Mouse (Mus musculus) neural tube, embryonic 11.5 days (tissue): ENCODE data around the gene Acyp1. TPM values are rescaled to one million over a fixed set of nuclear protein-coding genes. Genes with fewer than 3 reads are reported as not detected.

Experiments used
- ATAC-seq: fragments of 200-750 bp; cut with Nextera tagmentation; 2 replicates; pipeline ENCODE4 v1.8.0; 2017; ENCODE audit warnings: moderate number of reproducible peaks, mild to moderate bottlenecking, moderate TSS enrichment, moderate library complexity; ENCODE audit not compliant: insufficient read depth, low FRiP score, low TSS enrichment
- DNase-seq: peaks from one replicate; pipeline ENCODE4 v3.0.0-alpha.2; 2015; ENCODE audit warnings: low spot score
- H3K27ac ChIP-seq: fragments of 300-500 bp; sonication (generic); 2 replicates; pipeline ENCODE4 v1.5.1; 2014; ENCODE audit warnings: low read depth, mild to moderate bottlenecking, low read length
- H3K27me3 ChIP-seq: fragments of 300-500 bp; sonication (generic); 2 replicates; pipeline ENCODE4 v1.6.1; 2014; ENCODE audit warnings: mild to moderate bottlenecking, low read length, mixed read lengths; ENCODE audit not compliant: control insufficient read depth, insufficient read depth
- H3K36me3 ChIP-seq: fragments of 300-500 bp; sonication (generic); 2 replicates; pipeline ENCODE4 v1.6.1; 2014; ENCODE audit warnings: mild to moderate bottlenecking, low read length, moderate library complexity, mixed read lengths; ENCODE audit not compliant: control insufficient read depth, insufficient read depth
- H3K4me1 ChIP-seq: fragments of 300-500 bp; sonication (generic); 2 replicates; pipeline ENCODE4 v1.6.1; 2014; ENCODE audit warnings: low read length, mixed read lengths; ENCODE audit not compliant: control insufficient read depth, insufficient read depth
- H3K4me2 ChIP-seq: fragments of 300-500 bp; sonication (generic); 2 replicates; pipeline ENCODE4 v1.6.1; 2014; ENCODE audit warnings: low read depth, mild to moderate bottlenecking, moderate library complexity
- H3K4me3 ChIP-seq: fragments of 300-500 bp; sonication (generic); 2 replicates; pipeline ENCODE4 v1.5.1; 2014; ENCODE audit warnings: low read depth, low read length
- H3K9ac ChIP-seq: fragments of 300-500 bp; sonication (generic); 2 replicates; pipeline ENCODE4 v1.6.1; 2014; ENCODE audit warnings: mild to moderate bottlenecking, low read length
- H3K9me3 ChIP-seq: fragments of 300-500 bp; sonication (generic); 2 replicates; pipeline ENCODE4 v1.6.1; 2016; ENCODE audit warnings: low read length; ENCODE audit not compliant: control insufficient read depth
- WGBS: fragments of 180-500 bp; shearing (Covaris S2); extraction: QIAGEN DNeasy Blood & Tissue Kit; methylation state at CpG from one replicate; pipeline ENCODE4 v1.1.7; 2014; 5-methylcytosine and 5-hydroxymethylcytosine counted together
- microRNA-seq: library from miRNA; unstranded; fragments of <30 nt; microRNA quantifications from one replicate; pipeline ENCODE4, GENCODE M21; 2016
- polyA plus RNA-seq: library from polyadenylated mRNA; unstranded; fragments of >200 nt; fragmentation: Nextera tagmentation; extraction: Ambion mirVana; gene quantifications from 2 replicates; pipeline ENCODE4 v1.2.1, GENCODE M21; 2014

The Acyp1 gene
- polyA plus RNA-seq, 1 experiment from 2014 or later, result 57.1 TPM

DNA sequence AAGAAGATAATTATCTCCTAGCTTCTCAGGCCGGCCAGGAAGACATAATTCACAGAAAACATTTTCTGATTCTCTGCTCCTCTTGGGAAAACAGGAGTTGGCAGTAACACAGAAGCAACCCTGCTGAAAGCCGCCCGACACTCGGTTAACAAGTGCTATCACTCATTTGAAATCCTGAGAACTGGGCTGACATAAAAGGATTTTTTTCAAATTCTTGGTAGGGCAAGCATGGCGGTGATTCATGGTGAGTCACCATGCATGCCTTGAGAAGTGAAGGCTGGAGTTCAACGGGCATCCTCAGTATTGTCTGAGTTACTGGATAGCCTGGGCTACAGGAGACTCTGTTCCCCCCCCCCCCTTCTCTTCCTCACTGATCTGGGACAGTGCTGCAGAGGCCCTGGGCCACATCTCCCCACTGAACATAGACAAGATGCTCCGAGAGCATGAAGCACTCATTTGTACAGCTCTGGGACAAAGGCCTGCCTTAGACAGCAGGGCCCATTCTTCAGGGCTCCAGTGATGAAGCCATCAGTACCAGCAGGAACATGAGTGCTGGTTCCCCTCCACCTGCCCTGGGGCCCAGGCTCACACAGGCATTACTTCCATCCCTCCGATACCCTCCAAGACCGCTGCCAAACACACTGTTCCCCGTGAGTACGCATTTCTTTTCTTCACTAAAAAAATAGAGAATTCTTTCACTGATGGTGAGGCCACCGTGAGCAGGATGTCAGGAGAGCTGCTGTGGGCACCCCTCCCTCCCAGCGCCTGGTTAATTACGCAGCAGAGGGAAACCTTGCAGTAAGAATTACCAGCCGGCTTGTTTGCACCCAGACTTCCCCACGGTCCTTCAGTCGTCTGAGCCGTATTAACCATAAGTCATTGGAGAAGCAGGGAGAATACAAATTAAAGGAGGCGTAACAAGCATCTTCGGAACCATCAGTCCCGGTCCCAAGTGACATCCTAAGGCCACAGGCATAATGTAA, 54.6 kb downstream of the Acyp1 start:
- H3K36me3 ChIP-seq, result no peaks in the 10 kb centered on the region
- H3K4me2 ChIP-seq, result no peak overlapping the region
- H3K4me3 ChIP-seq, result no peak overlapping the region
- H3K4me1 ChIP-seq, result no peaks in the 10 kb centered on the region
- ATAC-seq (no peak), DNase-seq (no peak)
- H3K27ac ChIP-seq, result peak overlapping the region; percentile 60; the same call in 1 of the 2 replicates
- no peaks in the 10 kb centered on the region for H3K27me3 ChIP-seq
- WGBS, result 74% methylated on average over 21 of the region's 21 CpGs
- H3K9me3 ChIP-seq, result no peaks in the 10 kb centered on the region
- no peak overlapping the region for H3K9ac ChIP-seq

DNA sequence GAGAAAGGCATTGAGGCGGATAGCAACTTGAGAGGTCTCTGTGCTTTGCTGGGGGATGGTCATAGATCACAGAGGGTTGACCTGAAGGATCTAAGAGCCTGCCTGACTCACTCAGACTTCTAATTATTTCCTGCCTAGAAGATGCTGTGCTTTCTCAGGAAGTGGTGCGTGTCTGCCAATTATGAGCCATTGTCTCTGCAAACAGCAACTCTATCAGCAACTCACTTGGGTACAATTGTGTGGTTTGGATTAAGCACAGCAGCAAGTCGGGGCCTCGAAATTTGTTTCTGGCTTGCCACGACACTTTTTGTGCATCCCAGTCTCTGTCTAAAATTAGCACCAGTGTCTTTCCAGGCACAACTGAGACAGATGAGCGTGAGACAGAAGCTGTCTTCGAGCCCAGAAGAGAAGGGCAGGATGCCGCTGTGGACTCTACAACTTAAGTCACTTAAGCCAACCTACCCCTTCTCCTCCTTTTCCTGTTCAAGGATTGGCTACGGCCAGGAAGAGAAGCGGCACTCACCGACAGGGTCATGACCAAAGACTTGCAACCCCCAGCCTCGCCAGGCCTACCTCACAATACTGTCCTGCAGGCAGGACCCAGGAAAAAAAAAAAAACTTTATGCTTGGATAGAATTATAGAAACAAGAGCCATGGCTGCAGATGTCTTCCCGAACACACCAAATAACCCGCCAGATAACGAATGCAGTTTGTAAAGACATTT, 60.2 kb downstream of the Acyp1 start:
- H3K27ac ChIP-seq, result no peak overlapping the region

DNA sequence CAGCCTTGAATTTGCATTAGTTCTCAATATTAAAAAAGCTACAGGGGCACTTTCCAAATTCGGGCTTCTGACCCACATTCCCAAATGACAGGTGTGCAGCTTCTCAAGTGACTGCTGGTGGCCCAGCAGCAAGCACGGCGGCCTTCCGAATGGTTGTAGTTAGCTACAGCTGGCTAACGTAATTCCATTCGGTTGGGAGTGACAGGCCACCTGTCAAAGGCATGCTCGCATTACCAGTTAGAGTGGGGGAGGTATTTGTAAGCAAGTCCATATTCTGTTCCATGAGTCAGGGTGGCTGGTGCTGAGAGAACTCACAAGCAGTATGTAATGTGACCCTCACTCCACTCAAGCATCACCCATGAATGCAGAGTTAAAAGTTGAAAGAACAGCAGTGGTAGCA, 61.0 kb downstream of the Acyp1 start:
- Histone ChIP-seq H3K36me3 (peaks cover 17% of the 10 kb centered on the region), H3K4me1 (no peaks in the 10 kb centered on the region), H3K27ac (no peak overlapping the region), H3K9me3 (no peaks in the 10 kb centered on the region), H3K9ac (no peak overlapping the region), H3K4me3 (no peak overlapping the region), H3K27me3 (no peaks in the 10 kb centered on the region), H3K4me2 (no peak overlapping the region)
- 71% methylated on average over 7 of the region's 7 CpGs for WGBS
- ATAC-seq, result no peak
- no peak for DNase-seq

More for the DNA sequence above, 60.2 kb downstream of the Acyp1 start:
- Histone ChIP-seq H3K9ac (no peak overlapping the region), H3K4me1 (no peaks in the 10 kb centered on the region), H3K27me3 (no peaks in the 10 kb centered on the region), H3K4me2 (no peak overlapping the region), H3K4me3 (no peak overlapping the region), H3K36me3 (peaks cover 16% of the 10 kb centered on the region), H3K9me3 (no peaks in the 10 kb centered on the region)
- no peak for DNase-seq
- WGBS, result 78% methylated on average over 15 of the region's 15 CpGs
- ATAC-seq, result no peak

Small RNA genes lying within 50 kb of the gene (microRNA-seq; reads per million reads assigned to microRNA genes)
- gene Mir6938, result not detected

Other genes starting within 250 kb of the Acyp1 start
- gene Prox2, start 177.7 kb downstream of the Acyp1 start, polyA plus RNA-seq, result 2.5 and 4.3 TPM in 2 replicates
- 113 and 115 TPM in 2 replicates for gene Dlst, start 177.6 kb downstream of the Acyp1 start, polyA plus RNA-seq
- gene Rps6kl1, start 137.2 kb downstream of the Acyp1 start, polyA plus RNA-seq, result 5.3 and 6.7 TPM in 2 replicates
- 7.1 and 9.0 TPM in 2 replicates for gene Pgf, start 110.6 kb downstream of the Acyp1 start, polyA plus RNA-seq
- gene Eif2b2, start 69.0 kb downstream of the Acyp1 start, polyA plus RNA-seq, result 104 and 111 TPM in 2 replicates
- gene Mlh3, start 17.8 kb downstream of the Acyp1 start, polyA plus RNA-seq, result 9.5 and 11.1 TPM in 2 replicates
- 0.64 and 0.98 TPM in 2 replicates for gene Zc2hc1c, start 153 bp upstream of the Acyp1 start, polyA plus RNA-seq
- gene Nek9, start 50.9 kb upstream of the Acyp1 start, polyA plus RNA-seq, result 13.7 and 15.3 TPM in 2 replicates
- gene Tmed10, start 86.4 kb upstream of the Acyp1 start, polyA plus RNA-seq, result 271 and 286 TPM in 2 replicates
- 1.4 and 2.5 TPM in 2 replicates for gene Fos, start 185.5 kb upstream of the Acyp1 start, polyA plus RNA-seq